Mouse (Mus musculus): ENCODE data around the gene Kcna3.

DNA sequence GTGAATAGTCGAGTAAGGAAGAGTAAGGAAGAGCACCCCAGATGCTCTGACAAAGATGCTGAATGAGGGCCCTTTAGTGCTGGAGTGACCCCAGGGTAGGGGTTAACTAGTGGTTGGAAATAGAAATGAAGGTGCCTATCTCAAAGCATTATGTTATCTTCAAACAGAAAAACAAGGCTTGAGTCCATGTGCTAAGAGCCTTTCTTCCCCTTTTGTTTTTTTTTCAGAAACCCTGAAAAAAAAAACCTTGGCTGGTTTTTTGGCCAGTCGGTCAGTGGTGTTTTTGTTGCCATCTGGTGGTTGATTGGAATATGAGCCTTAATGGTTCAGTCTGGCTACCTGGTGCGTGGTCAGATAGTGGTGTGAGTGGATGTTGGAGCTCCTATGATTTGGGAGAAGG lies 45.3 kb downstream of the Kcna3 start:
- peak; percentile 38 for TF ChIP-seq CTCF (conservative IDR thresholded peaks at IDR 0.05; ENCODE audit: low read length)
- no peak for TF ChIP-seq POU5F1 (IDR thresholded peaks at IDR 0.05; ENCODE audit: borderline replicate concordance, low read length)
- TF ChIP-seq NANOG (IDR thresholded peaks at IDR 0.05; ENCODE audit: borderline replicate concordance, low read length): no peak

Measured in E14TG2a.4 (cell line).